Mouse (Mus musculus) myocyte (in vitro differentiated cells): ENCODE measurements around the gene Gngt2.

Experiments
- CEBPB ChIP-seq: IDR thresholded peaks from 2 replicates; pipeline ENCODE4 v1.6.1; 2011; ENCODE audit warnings: mild to moderate bottlenecking, moderate library complexity; ENCODE audit not compliant: poor library complexity, insufficient read depth, severe bottlenecking
- E2F4 ChIP-seq: IDR thresholded peaks from one replicate; pipeline ENCODE4 v1.6.1; 2011; ENCODE audit warnings: mild to moderate bottlenecking, control low read depth, moderate library complexity; ENCODE audit not compliant: insufficient read depth
- MAX ChIP-seq: IDR thresholded peaks from one replicate; pipeline ENCODE4 v1.6.1; 2011; ENCODE audit warnings: low read depth, mild to moderate bottlenecking, control low read depth
- MYOG ChIP-seq, 3 experiments: IDR thresholded peaks; one replicate each; pipeline ENCODE4 v1.6.1; 2011; ENCODE audit warnings: control low read depth in 2 of 3, low read depth in 2 of 3, mild to moderate bottlenecking in 2 of 3; ENCODE audit not compliant: insufficient read length in 2 of 3, control insufficient read depth in 1 of 3, insufficient read depth in 1 of 3
- POLR2A ChIP-seq: IDR thresholded peaks from one replicate; pipeline ENCODE4 v1.6.1; 2011; ENCODE audit warnings: low read depth, mild to moderate bottlenecking, control low read depth, moderate library complexity; ENCODE audit not compliant: insufficient read length
- POLR2AphosphoS2 ChIP-seq: IDR thresholded peaks from one replicate; pipeline ENCODE4 v1.6.1; 2011; ENCODE audit warnings: low read depth, control low read depth; ENCODE audit not compliant: insufficient read length
- TCF12 ChIP-seq: IDR thresholded peaks from one replicate; pipeline ENCODE4 v1.6.1; 2011; ENCODE audit warnings: mild to moderate bottlenecking, control low read depth; ENCODE audit not compliant: poor library complexity, insufficient read depth, severe bottlenecking
- TCF3 ChIP-seq: IDR thresholded peaks from one replicate; pipeline ENCODE4 v1.6.1; 2011; ENCODE audit warnings: low read depth, control low read depth; ENCODE audit not compliant: insufficient read length
- USF1 ChIP-seq: IDR thresholded peaks from one replicate; pipeline ENCODE4 v1.6.1; 2011; ENCODE audit warnings: low read depth, mild to moderate bottlenecking, control low read depth, moderate library complexity

DNA sequence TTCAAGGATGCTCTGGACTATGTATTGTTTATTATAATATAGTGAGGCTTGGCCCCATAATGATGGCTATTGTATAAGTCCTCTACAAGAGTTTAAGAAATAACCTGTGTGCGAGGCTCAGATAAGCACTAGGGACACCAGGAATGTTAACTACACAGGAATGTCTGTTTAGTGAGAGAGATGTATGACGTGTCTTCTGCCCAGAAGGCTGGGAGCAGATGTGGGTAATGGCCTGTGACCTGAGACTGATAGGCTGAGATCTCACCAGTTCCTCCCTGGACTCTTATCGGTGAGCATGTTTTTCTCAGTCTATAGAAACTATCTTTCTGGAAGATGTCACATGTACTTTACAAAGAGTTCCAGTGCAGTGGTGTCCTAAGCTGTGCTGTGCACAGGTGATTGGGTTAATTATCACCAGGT lies 23.1 kb downstream of the Gngt2 start:
- TF ChIP-seq POLR2A (no peak), E2F4 (no peak), TCF3 (no peak), MAX (no peak), USF1 (no peak), CEBPB (no peak), TCF12 (no peak), MYOG (IDR thresholded peaks at IDR 0.05; ENCODE audit: control insufficient read depth in 1 of 3, insufficient read depth in 1 of 3, insufficient read length in 2 of 3, low read depth in 2 of 3) (no peak), POLR2AphosphoS2 (no peak)
